Mouse (Mus musculus) stomach, postnatal 0 days (tissue): ENCODE results near the gene Ppt2.

Experiments used
- CTCF ChIP-seq: IDR thresholded peaks from 2 replicates; pipeline ENCODE4 v1.5.1; 2016; ENCODE audit warnings: antibody characterized with exemption, low read depth, mild to moderate bottlenecking, moderate library complexity
- EP300 ChIP-seq: optimal IDR thresholded peaks from 2 replicates; pipeline ENCODE3; 2016; ENCODE audit warnings: antibody characterized with exemption

GRCm38 (mm10) chr17:34672246-34672792 lies 44.0 kb upstream of the Ppt2 start:
- TF ChIP-seq CTCF = no peak
- no peak for TF ChIP-seq EP300
